Mouse (Mus musculus) urinary bladder, adult 2 months (tissue): ENCODE data around the gene Ncam1. TPM values are rescaled to one million over a fixed set of nuclear protein-coding genes. Genes with fewer than 3 reads are reported as not detected.

Experiments
- DNase-seq: peaks from one replicate; pipeline ENCODE4 v3.0.0; 2022; ENCODE audit warnings: low spot score
- polyA plus RNA-seq: library from polyadenylated mRNA; depleted of rRNA; stranded (reverse); fragments of >200 nt; gene quantifications from 2 replicates; pipeline ENCODE4 v1.2.3, GENCODE M21; 2012

The Ncam1 gene
- polyA plus RNA-seq, 1 experiment = 11.0 TPM

- no peak for DNase-seq
These were observed 122.8 kb downstream of the Ncam1 start for GRCm38 (mm10) chr9:49675696-49676465.

- no peak for DNase-seq
These were observed 126.0 kb downstream of the Ncam1 start for GRCm38 (mm10) chr9:49672646-49673199.

GRCm38 (mm10) chr9:49667066-49667465 is 131.7 kb downstream of the Ncam1 start:
- DNase-seq = no peak

GRCm38 (mm10) chr9:49665361-49665760 is 133.4 kb downstream of the Ncam1 start:
- DNase-seq = no peak

GRCm38 (mm10) chr9:49663927-49664320 is 134.8 kb downstream of the Ncam1 start:
- no peak for DNase-seq

GRCm38 (mm10) chr9:49662958-49663926 is 135.5 kb downstream of the Ncam1 start:
- DNase-seq = no peak

- no peak for DNase-seq
These were observed 137.2 kb downstream of the Ncam1 start for GRCm38 (mm10) chr9:49661480-49661879.

- no peak for DNase-seq
These were observed 140.3 kb downstream of the Ncam1 start for GRCm38 (mm10) chr9:49658381-49658856.

GRCm38 (mm10) chr9:49654470-49654869 is 144.3 kb downstream of the Ncam1 start:
- DNase-seq = no peak

GRCm38 (mm10) chr9:49653478-49654245 is 145.1 kb downstream of the Ncam1 start:
- DNase-seq = no peak

GRCm38 (mm10) chr9:49644296-49644695 is 154.4 kb downstream of the Ncam1 start:
- DNase-seq = no peak

GRCm38 (mm10) chr9:49640764-49641163 is 158.0 kb downstream of the Ncam1 start:
- no peak for DNase-seq

GRCm38 (mm10) chr9:49640142-49640541 is 158.6 kb downstream of the Ncam1 start:
- no peak for DNase-seq

GRCm38 (mm10) chr9:49637955-49638354 is 160.8 kb downstream of the Ncam1 start:
- no peak for DNase-seq

- DNase-seq = no peak
These were observed 162.9 kb downstream of the Ncam1 start for GRCm38 (mm10) chr9:49635668-49636326.

- DNase-seq = no peak
These were observed 166.1 kb downstream of the Ncam1 start for GRCm38 (mm10) chr9:49632591-49632990.

- DNase-seq = no peak
These were observed 168.4 kb downstream of the Ncam1 start for GRCm38 (mm10) chr9:49630336-49630735.

GRCm38 (mm10) chr9:49624910-49625309 is 173.8 kb downstream of the Ncam1 start:
- no peak for DNase-seq

GRCm38 (mm10) chr9:49623934-49624505 is 174.7 kb downstream of the Ncam1 start:
- no peak for DNase-seq

GRCm38 (mm10) chr9:49622928-49623676 is 175.6 kb downstream of the Ncam1 start:
- no peak for DNase-seq
